Mouse (Mus musculus): ENCODE results near the gene Ncaph. TPM values are rescaled to one million over a fixed set of nuclear protein-coding genes. Genes with fewer than 3 reads are reported as not detected.

Gene Ncaph
- polyA plus RNA-seq, 1 experiment: 34.6 TPM

GRCm38 (mm10) chr2:127070435-127070841 lies 63.3 kb downstream of the Ncaph start, which contains the start of gene Blvra:
TSS of gene Blvra (plus strand) at chr2:127070665.
- no peaks in the 10 kb centered on the region for H3K79me3 ChIP-seq (ENCODE audit: low read depth)
- H3K27me3 ChIP-seq (ENCODE audit: control insufficient read depth, insufficient read depth, insufficient read length): no peaks in the 10 kb centered on the region
- H3K36me3 ChIP-seq (ENCODE audit: control insufficient read depth, insufficient read depth): peaks cover 29% of the 10 kb centered on the region
- peak within 1 kb of the TSS; percentile 44 for H3K4me3 ChIP-seq (ENCODE audit: insufficient read depth, poor library complexity, severe bottlenecking)
- peak within 1 kb of the TSS; percentile 81 for H3ac ChIP-seq (ENCODE audit: control insufficient read depth, insufficient read length, low read depth)
- H3K79me2 ChIP-seq (ENCODE audit: control insufficient read depth, insufficient read depth): no peaks in the 10 kb centered on the region
- no peak for TF ChIP-seq CTCF (IDR thresholded peaks at IDR 0.05; ENCODE audit: control insufficient read depth, insufficient read depth, insufficient read length)
- no peak for TF ChIP-seq FOSL1 (IDR thresholded peaks at IDR 0.05; ENCODE audit: insufficient read depth, low read length, poor library complexity, severe bottlenecking)
- no peak for TF ChIP-seq MAX (IDR thresholded peaks at IDR 0.05)
- TF ChIP-seq MYOG (IDR thresholded peaks at IDR 0.05; ENCODE audit: control insufficient read depth, extremely low read depth, insufficient read length): no peak
- no peak for TF ChIP-seq CEBPB (IDR thresholded peaks at IDR 0.05; ENCODE audit: low read depth)
- no peak for TF ChIP-seq MYOD1 (IDR thresholded peaks at IDR 0.05; ENCODE audit: control insufficient read depth, insufficient read length, low read depth)

DNA sequence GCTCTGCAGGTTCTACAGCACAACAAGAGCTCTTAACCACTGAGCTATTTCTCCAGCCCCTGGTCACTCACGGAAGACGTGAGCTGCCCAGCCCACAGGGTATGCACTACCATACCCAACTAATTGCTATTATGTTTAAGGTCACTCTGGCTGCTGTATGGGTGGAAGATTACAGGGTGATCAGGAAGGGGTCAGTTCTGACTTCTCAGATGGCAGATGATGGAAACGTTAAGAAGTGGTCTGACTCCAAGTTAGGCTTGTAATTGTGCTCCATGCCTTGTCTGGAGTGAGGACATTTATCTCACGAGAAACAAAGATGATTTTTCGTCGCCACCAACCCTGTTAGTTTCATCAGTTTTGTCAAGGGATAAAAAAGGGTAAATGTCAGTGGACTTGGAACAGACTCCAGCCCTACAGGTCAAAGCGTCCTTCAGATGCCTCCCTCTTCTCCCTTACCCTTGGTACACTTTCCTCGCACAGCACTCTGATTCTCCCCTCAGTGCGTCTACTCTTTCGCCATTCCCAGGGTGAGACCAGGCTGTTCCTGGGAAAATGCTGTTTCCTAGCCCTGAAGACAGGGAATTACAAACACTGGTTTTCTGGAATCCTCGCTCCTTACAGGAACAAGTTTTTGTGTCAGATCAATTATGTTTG lies 63.8 kb downstream of the Ncaph start:
- H3K79me3 ChIP-seq (ENCODE audit: low read depth): no peaks in the 10 kb centered on the region
- H3ac ChIP-seq (ENCODE audit: control insufficient read depth, insufficient read length, low read depth): peak overlapping the region; percentile 59
- H3K79me2 ChIP-seq (ENCODE audit: control insufficient read depth, insufficient read depth): no peaks in the 10 kb centered on the region
- peaks cover 30% of the 10 kb centered on the region for H3K36me3 ChIP-seq (ENCODE audit: control insufficient read depth, insufficient read depth)
- TF ChIP-seq CTCF (IDR thresholded peaks at IDR 0.05; ENCODE audit: control insufficient read depth, insufficient read depth, insufficient read length) (no peak), MAX (IDR thresholded peaks at IDR 0.05) (no peak), MYOG (IDR thresholded peaks at IDR 0.05; ENCODE audit: control insufficient read depth, extremely low read depth, insufficient read length) (no peak)
- H3K4me3 ChIP-seq (ENCODE audit: insufficient read depth, poor library complexity, severe bottlenecking): peak overlapping the region; percentile 44
- H3K27me3 ChIP-seq (ENCODE audit: control insufficient read depth, insufficient read depth, insufficient read length): no peaks in the 10 kb centered on the region

- Histone ChIP-seq H3K36me3 (ENCODE audit: control insufficient read depth, insufficient read depth) (peaks cover 30% of the 10 kb centered on the region), H3K79me3 (ENCODE audit: low read depth) (no peaks in the 10 kb centered on the region), H3K79me2 (ENCODE audit: control insufficient read depth, insufficient read depth) (no peaks in the 10 kb centered on the region), H3K4me3 (ENCODE audit: insufficient read depth, poor library complexity, severe bottlenecking) (no peak overlapping the region), H3ac (ENCODE audit: control insufficient read depth, insufficient read length, low read depth) (no peak overlapping the region), H3K27me3 (ENCODE audit: control insufficient read depth, insufficient read depth, insufficient read length) (no peaks in the 10 kb centered on the region)
- TF ChIP-seq MYOD1 (IDR thresholded peaks at IDR 0.05; ENCODE audit: control insufficient read depth, insufficient read length, low read depth): no peak
- no peak for TF ChIP-seq USF1 (IDR thresholded peaks at IDR 0.05; ENCODE audit: low read depth)
- no peak for TF ChIP-seq MAX (IDR thresholded peaks at IDR 0.05)
- TF ChIP-seq CTCF (IDR thresholded peaks at IDR 0.05; ENCODE audit: control insufficient read depth, insufficient read depth, insufficient read length): no peak
- no peak for TF ChIP-seq FOSL1 (IDR thresholded peaks at IDR 0.05; ENCODE audit: insufficient read depth, low read length, poor library complexity, severe bottlenecking)
- TF ChIP-seq MYOG (IDR thresholded peaks at IDR 0.05; ENCODE audit: control insufficient read depth, extremely low read depth, insufficient read length): no peak
- no peak for TF ChIP-seq CEBPB (IDR thresholded peaks at IDR 0.05; ENCODE audit: low read depth)
These were observed 64.9 kb downstream of the Ncaph start for GRCm38 (mm10) chr2:127068806-127069205.

DNA sequence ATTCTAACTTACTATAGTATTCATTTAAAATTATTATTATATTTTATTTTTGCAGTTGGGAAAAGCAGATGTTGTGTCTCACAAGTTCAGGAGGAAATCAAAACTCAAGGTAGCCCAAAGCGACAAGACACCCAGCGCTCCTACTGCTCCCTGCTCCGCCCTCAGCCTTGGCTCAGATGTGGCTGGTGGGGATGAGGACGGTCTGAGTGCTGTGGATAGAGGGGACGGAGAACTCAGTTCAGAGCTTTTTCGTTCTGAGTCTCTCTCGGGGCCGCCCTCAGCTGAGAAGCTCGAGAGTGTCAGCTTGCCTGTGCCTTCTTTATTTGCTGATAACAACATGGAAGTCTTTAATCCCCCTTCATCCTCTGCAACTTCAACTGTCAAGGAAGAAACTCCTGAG lies 72.3 kb downstream of the Ncaph start:
- no peaks in the 10 kb centered on the region for H3K27me3 ChIP-seq (ENCODE audit: control insufficient read depth, insufficient read depth, insufficient read length)
- no peak overlapping the region for H3ac ChIP-seq (ENCODE audit: control insufficient read depth, insufficient read length, low read depth)
- no peak for TF ChIP-seq MYOG (IDR thresholded peaks at IDR 0.05; ENCODE audit: control insufficient read depth, extremely low read depth, insufficient read length)
- no peak for TF ChIP-seq MAX (IDR thresholded peaks at IDR 0.05)
- TF ChIP-seq USF1 (IDR thresholded peaks at IDR 0.05; ENCODE audit: low read depth): no peak
- no peak for TF ChIP-seq CTCF (IDR thresholded peaks at IDR 0.05; ENCODE audit: control insufficient read depth, insufficient read depth, insufficient read length)
- no peak for TF ChIP-seq MYOD1 (IDR thresholded peaks at IDR 0.05; ENCODE audit: control insufficient read depth, insufficient read length, low read depth)
- no peak for TF ChIP-seq CEBPB (IDR thresholded peaks at IDR 0.05; ENCODE audit: low read depth)
- no peak for TF ChIP-seq FOSL1 (IDR thresholded peaks at IDR 0.05; ENCODE audit: insufficient read depth, low read length, poor library complexity, severe bottlenecking)
- peaks cover 72% of the 10 kb centered on the region for H3K36me3 ChIP-seq (ENCODE audit: control insufficient read depth, insufficient read depth)
- H3K4me3 ChIP-seq (ENCODE audit: insufficient read depth, poor library complexity, severe bottlenecking): no peak overlapping the region
- H3K79me2 ChIP-seq (ENCODE audit: control insufficient read depth, insufficient read depth): no peaks in the 10 kb centered on the region
- no peaks in the 10 kb centered on the region for H3K79me3 ChIP-seq (ENCODE audit: low read depth)

Other genes with a start within 250 kb of the Ncaph start
- gene Sppl2a, start 200.7 kb downstream of the Ncaph start, polyA plus RNA-seq (2012; fragmentation: generic; extraction: Trizol): 15.3 TPM
- 2.6 TPM for gene Ap4e1, start 125.2 kb downstream of the Ncaph start, polyA plus RNA-seq (2012; fragmentation: generic; extraction: Trizol)
- 32.6 TPM for gene Blvra, start 63.3 kb downstream of the Ncaph start, polyA plus RNA-seq (2012; fragmentation: generic; extraction: Trizol)
- gene Itpripl1, start 9.5 kb upstream of the Ncaph start, polyA plus RNA-seq (2012; fragmentation: generic; extraction: Trizol): 4.1 TPM
- 1.5 TPM for gene 1810024B03Rik, start 74.3 kb upstream of the Ncaph start, polyA plus RNA-seq (2012; fragmentation: generic; extraction: Trizol)
- gene Snrnp200, start 74.4 kb upstream of the Ncaph start, polyA plus RNA-seq (2012; fragmentation: generic; extraction: Trizol): 46.8 TPM
- 44.4 TPM for gene Ciao1, start 113.9 kb upstream of the Ncaph start, polyA plus RNA-seq (2012; fragmentation: generic; extraction: Trizol)
- gene Tmem127, start 114.0 kb upstream of the Ncaph start, polyA plus RNA-seq (2012; fragmentation: generic; extraction: Trizol): 16.8 TPM
- 25.2 TPM for gene Stard7, start 136.3 kb upstream of the Ncaph start, polyA plus RNA-seq (2012; fragmentation: generic; extraction: Trizol)
- gene Dusp2, start 202.2 kb upstream of the Ncaph start, polyA plus RNA-seq (2012; fragmentation: generic; extraction: Trizol): 13.9 TPM
- gene Astl, start 204.7 kb upstream of the Ncaph start, polyA plus RNA-seq (2012; fragmentation: generic; extraction: Trizol): not detected
- not detected for gene Adra2b, start 229.3 kb upstream of the Ncaph start, polyA plus RNA-seq (2012; fragmentation: generic; extraction: Trizol)